In the genomic region with DNA sequence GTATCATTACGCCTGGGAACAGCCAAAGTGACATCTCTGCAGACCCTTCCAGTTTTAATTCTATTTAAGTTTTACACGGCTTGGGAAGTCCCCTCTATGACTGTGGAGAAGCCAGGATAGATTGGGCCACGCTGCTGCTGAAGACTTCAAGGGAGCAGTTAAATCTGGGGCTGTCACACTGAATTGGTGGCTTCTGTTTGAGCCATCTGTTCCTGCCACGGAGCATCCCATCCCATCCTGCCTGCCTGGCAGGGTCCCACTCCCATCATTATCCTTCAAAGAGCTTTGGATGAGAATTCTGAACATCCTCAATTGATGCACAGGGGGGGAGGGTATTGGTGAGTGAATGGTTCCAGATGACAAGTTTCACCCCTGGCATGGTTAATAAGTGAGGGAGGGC, we compare ENCODE assay signal across 18 mouse cellular contexts.
A peak's percentile ranks its signal among the peaks of the same experiment; 100 is the strongest.
DNase-seq lines count a peak whose midpoint lies in the region; ATAC-seq lines count a peak whose summit lies in the region.
"Had no signal": no experiment of that assay in that cellular context is flagged by ENCODE, and none has a peak within 500 bp of the region (broad histone marks: within the 10 kb centered on the region; RNA-seq: fewer than 3 reads in every experiment).

No protein-coding gene starts in this region.

- H3K4me1 ChIP-seq in forebrain, embryonic 13.5 days = no peaks in the 10 kb centered on the region
- no peaks in the 10 kb centered on the region for H3K4me1 ChIP-seq in forebrain, embryonic 11.5 days (replicated peaks; ENCODE audit: control insufficient read depth, insufficient read depth, low read length)
- no peaks in the 10 kb centered on the region for H3K4me1 ChIP-seq in midbrain, embryonic 14.5 days (ENCODE audit: control insufficient read depth, insufficient read depth, low read length)
- H3K4me1 ChIP-seq in midbrain, embryonic 16.5 days (ENCODE audit: control insufficient read depth, insufficient read depth, low read length) = no peaks in the 10 kb centered on the region
- H3K4me1 ChIP-seq in limb, embryonic 10.5 days = no peaks in the 10 kb centered on the region
- H3K4me1 ChIP-seq: heart, embryonic 15.5 days; kidney, embryonic 15.5 days; liver, embryonic 13.5 days; neural tube, embryonic 12.5 days had no signal

- no peaks in the 10 kb centered on the region for H3K27me3 ChIP-seq in forebrain, embryonic 13.5 days
- H3K27me3 ChIP-seq in forebrain, embryonic 11.5 days (ENCODE audit: control insufficient read depth, insufficient read depth, low read length) = no peaks in the 10 kb centered on the region
- no peaks in the 10 kb centered on the region for H3K27me3 ChIP-seq in midbrain, embryonic 14.5 days (ENCODE audit: control insufficient read depth, insufficient read depth, low read length)
- H3K27me3 ChIP-seq in midbrain, embryonic 16.5 days (ENCODE audit: control insufficient read depth, insufficient read depth, low read depth, low read length) = no peaks in the 10 kb centered on the region
- no peaks in the 10 kb centered on the region for H3K27me3 ChIP-seq in limb, embryonic 10.5 days (ENCODE audit: low read depth, poor library complexity, severe bottlenecking)
- H3K27me3 ChIP-seq: heart, embryonic 15.5 days; kidney, embryonic 15.5 days; liver, embryonic 13.5 days; neural tube, embryonic 12.5 days had no signal

- no peaks in the 10 kb centered on the region for H3K36me3 ChIP-seq in forebrain, embryonic 13.5 days (ENCODE audit: poor library complexity, severe bottlenecking)
- H3K36me3 ChIP-seq in forebrain, embryonic 11.5 days (ENCODE audit: control insufficient read depth, insufficient read depth, low read length) = no peaks in the 10 kb centered on the region
- no peaks in the 10 kb centered on the region for H3K36me3 ChIP-seq in midbrain, embryonic 14.5 days (ENCODE audit: control insufficient read depth, insufficient read depth, low read length)
- H3K36me3 ChIP-seq in midbrain, embryonic 16.5 days (ENCODE audit: control insufficient read depth, insufficient read depth, low read length) = no peaks in the 10 kb centered on the region
- no peaks in the 10 kb centered on the region for H3K36me3 ChIP-seq in limb, embryonic 10.5 days
- H3K36me3 ChIP-seq: heart, embryonic 15.5 days; kidney, embryonic 15.5 days; liver, embryonic 13.5 days; neural tube, embryonic 12.5 days had no signal

- no peak overlapping the region for H3K4me3 ChIP-seq in forebrain, embryonic 13.5 days
- H3K4me3 ChIP-seq in forebrain, embryonic 11.5 days (ENCODE audit: low read depth, low read length) = no peak overlapping the region
- H3K4me3 ChIP-seq in midbrain, embryonic 14.5 days (replicated peaks; ENCODE audit: low read depth, low read length) = no peak overlapping the region
- H3K4me3 ChIP-seq in midbrain, embryonic 16.5 days (ENCODE audit: low read depth, low read length) = no peak overlapping the region
- no peak overlapping the region for H3K4me3 ChIP-seq in limb, embryonic 10.5 days
- H3K4me3 ChIP-seq: heart, adult 2 months; heart, embryonic 15.5 days; kidney, embryonic 15.5 days; liver, embryonic 13.5 days; neural tube, embryonic 12.5 days had no signal

- H3K9ac ChIP-seq in forebrain, embryonic 13.5 days = no peak overlapping the region
- no peak overlapping the region for H3K9ac ChIP-seq in forebrain, embryonic 11.5 days (ENCODE audit: low read length)
- no peak overlapping the region for H3K9ac ChIP-seq in midbrain, embryonic 14.5 days (replicated peaks; ENCODE audit: low read length)
- H3K9ac ChIP-seq in midbrain, embryonic 16.5 days (ENCODE audit: low read depth, low read length) = no peak overlapping the region
- H3K9ac ChIP-seq: heart, embryonic 15.5 days; kidney, embryonic 15.5 days; liver, embryonic 13.5 days; neural tube, embryonic 12.5 days had no signal

- H3K4me2 ChIP-seq in forebrain, embryonic 13.5 days = no peak overlapping the region
- H3K4me2 ChIP-seq in forebrain, embryonic 11.5 days (ENCODE audit: low read depth, low read length, severe bottlenecking) = no peak overlapping the region
- H3K4me2 ChIP-seq in midbrain, embryonic 14.5 days (ENCODE audit: low read length) = no peak overlapping the region
- H3K4me2 ChIP-seq in midbrain, embryonic 16.5 days (ENCODE audit: low read length) = no peak overlapping the region
- H3K4me2 ChIP-seq: heart, embryonic 15.5 days; kidney, embryonic 15.5 days; liver, embryonic 13.5 days; neural tube, embryonic 12.5 days had no signal

- no peak overlapping the region for H3K27ac ChIP-seq in forebrain, embryonic 13.5 days
- H3K27ac ChIP-seq in forebrain, embryonic 11.5 days (ENCODE audit: low read depth, low read length) = no peak overlapping the region
- H3K27ac ChIP-seq in midbrain, embryonic 14.5 days (replicated peaks; ENCODE audit: low read depth, low read length) = no peak overlapping the region
- no peak overlapping the region for H3K27ac ChIP-seq in midbrain, embryonic 16.5 days (ENCODE audit: low read length)
- H3K27ac ChIP-seq in limb, embryonic 10.5 days = no peak overlapping the region
- H3K27ac ChIP-seq: heart, adult 2 months; heart, embryonic 15.5 days; kidney, embryonic 15.5 days; liver, embryonic 13.5 days; neural tube, embryonic 12.5 days had no signal

- no peaks in the 10 kb centered on the region for H3K9me3 ChIP-seq in forebrain, embryonic 13.5 days (replicated peaks)
- no peaks in the 10 kb centered on the region for H3K9me3 ChIP-seq in forebrain, embryonic 11.5 days (ENCODE audit: control insufficient read depth, low read length)
- H3K9me3 ChIP-seq in midbrain, embryonic 14.5 days (ENCODE audit: control insufficient read depth, low read length) = no peaks in the 10 kb centered on the region
- no peaks in the 10 kb centered on the region for H3K9me3 ChIP-seq in midbrain, embryonic 16.5 days (replicated peaks; ENCODE audit: control insufficient read depth, low read length, poor library complexity, severe bottlenecking)
- no peaks in the 10 kb centered on the region for H3K9me3 ChIP-seq in limb, embryonic 10.5 days (replicated peaks)
- H3K9me3 ChIP-seq: heart, embryonic 15.5 days; kidney, embryonic 15.5 days; liver, embryonic 13.5 days; neural tube, embryonic 12.5 days had no signal

- no peak for DNase-seq in forebrain, embryonic 11.5 days (ENCODE audit: low spot score)
- DNase-seq in midbrain, embryonic 14.5 days = peak; percentile 30
- DNase-seq in layer of hippocampus, adult 18-20 months (ENCODE audit: low spot score in 2 of 2) = peak; percentile 68 to 77
- DNase-seq in layer of hippocampus, postnatal 36 days = peak; percentile 60 to 68
- no peak for DNase-seq in limb, embryonic 10.5 days (ENCODE audit: low spot score)
- no peak for DNase-seq in spleen, postnatal 10 days (ENCODE audit: low spot score in 2 of 2)
- DNase-seq: adrenal gland, adult 8-10 months; cerebellum, adult 18-20 months; gastrocnemius, postnatal 10 days; heart, adult 2 months; liver, embryonic 13.5 days; thymus, adult 18-20 months had no signal

- 0 out of 2 replicates have a peak, but pooled peaks have one; percentile 51 for ATAC-seq in forebrain, embryonic 13.5 days
- no peak for ATAC-seq in forebrain, embryonic 11.5 days (replicated peaks; ENCODE audit: low FRiP score)
- no peak for ATAC-seq in midbrain, embryonic 14.5 days (ENCODE audit: low FRiP score, low TSS enrichment)
- no peak for ATAC-seq in midbrain, embryonic 16.5 days
- ATAC-seq: intestine, embryonic 16.5 days had no signal

- whole genome bisulfite sequencing in forebrain, embryonic 13.5 days = 64% methylated on average over 4 of the region's 4 CpGs
- 81% methylated on average over 4 of the region's 4 CpGs for WGBS in forebrain, embryonic 11.5 days
- WGBS in midbrain, embryonic 14.5 days = 45% methylated on average over 4 of the region's 4 CpGs
- 48% methylated on average over 4 of the region's 4 CpGs for WGBS in midbrain, embryonic 16.5 days
- WGBS in limb, embryonic 10.5 days = 62% methylated on average over 4 of the region's 4 CpGs

Comparison
In these comparisons a context has a peak if more than half of its experiments do, and no peak if none do; other contexts are left out.
1. DNase-seq: peak in midbrain, embryonic 14.5 days (single experiment), layer of hippocampus, adult 18-20 months (2 of 2) and layer of hippocampus, postnatal 36 days (2 of 2); none in forebrain, embryonic 11.5 days (single experiment), limb, embryonic 10.5 days (single experiment) and spleen, postnatal 10 days (0 of 2).